In the genomic region with DNA sequence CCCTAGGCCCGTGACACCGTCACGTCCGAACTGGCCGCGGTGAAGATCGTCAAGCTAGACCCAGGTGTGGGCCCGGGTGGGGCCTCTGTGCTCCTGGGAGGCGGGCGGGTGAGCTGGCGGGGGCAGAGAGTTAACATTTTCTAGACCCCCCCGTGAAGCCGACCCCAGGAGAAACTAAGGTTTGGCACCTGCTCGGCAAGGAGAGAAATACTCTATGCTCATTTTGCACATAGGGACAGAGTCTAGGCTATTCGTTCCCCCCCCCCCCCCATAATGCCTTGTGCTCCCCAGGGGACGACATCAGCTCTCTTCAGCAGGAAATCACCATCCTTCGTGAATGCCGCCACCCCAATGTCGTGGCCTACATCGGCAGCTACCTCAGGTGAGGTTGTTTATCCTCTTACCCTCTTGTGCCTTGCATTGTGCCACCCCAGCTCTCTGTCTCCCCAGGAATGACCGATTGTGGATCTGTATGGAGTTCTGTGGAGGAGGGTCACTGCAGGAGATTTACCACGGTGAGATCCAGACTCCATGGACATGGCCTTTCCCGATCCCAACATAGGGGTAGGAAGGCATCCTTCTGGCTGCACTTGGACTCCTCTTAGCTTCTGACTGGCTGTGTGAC, we compare ENCODE assay signal across 8 mouse cellular contexts. TPM values are rescaled to one million over a fixed set of nuclear protein-coding genes. Genes with fewer than 3 reads are reported as not detected.
DNase-seq lines count a peak whose midpoint lies in the region; ATAC-seq and TF ChIP-seq lines count a peak whose summit lies in the region.

No protein-coding gene starts in this region.

- H3K9me3 ChIP-seq in liver, embryonic 13.5 days (replicated peaks) = no peaks in the 10 kb centered on the region

- H3K27ac ChIP-seq in testis, adult 2 months (ENCODE audit: control insufficient read depth, insufficient read depth, low read depth, low read length) = no peak overlapping the region
- peak overlapping the region; percentile 70 for H3K27ac ChIP-seq in liver, embryonic 13.5 days

- no peaks in the 10 kb centered on the region for H3K27me3 ChIP-seq in testis, adult 2 months (ENCODE audit: control insufficient read depth, insufficient read depth, low read length)
- no peaks in the 10 kb centered on the region for H3K27me3 ChIP-seq in liver, embryonic 13.5 days

- TF ChIP-seq POLR2A in testis, adult 2 months (IDR thresholded peaks at IDR 0.05; ENCODE audit: control insufficient read depth, low read depth, low read length) = no peak

- no peaks in the 10 kb centered on the region; the same call in none of the 2 replicates for H3K36me3 ChIP-seq in testis, adult 2 months (ENCODE audit: control insufficient read depth, insufficient read depth, low read length)
- peaks cover 68% of the 10 kb centered on the region for H3K36me3 ChIP-seq in liver, embryonic 13.5 days

- ATAC-seq in liver, embryonic 13.5 days (ENCODE audit: low read depth) = peak; percentile 25; the same call in 1 of the 2 replicates

- peak overlapping the region; percentile 77 for H3K4me3 ChIP-seq in testis, adult 2 months (ENCODE audit: control insufficient read depth, low read depth, low read length)
- H3K4me3 ChIP-seq in liver, embryonic 13.5 days (replicated peaks) = peak overlapping the region; percentile 81

- 3% methylated on average over 23 of the region's 23 CpGs for WGBS in liver, embryonic 13.5 days (ENCODE audit: insufficient replicate concordance)

- peaks cover 16% of the 10 kb centered on the region for H3K4me1 ChIP-seq in testis, adult 2 months (ENCODE audit: control insufficient read depth, insufficient read depth, low read length)
- peaks cover 71% of the 10 kb centered on the region for H3K4me1 ChIP-seq in liver, embryonic 13.5 days (replicated peaks)

- peak; percentile 67 for DNase-seq in cerebellum, adult 9-10 months
- DNase-seq in cerebellum, adult 9-11 months = no peak
- DNase-seq in testis, postnatal 10 days (ENCODE audit: low spot score) = no peak
- no peak for DNase-seq in liver, embryonic 13.5 days
- DNase-seq in thymus, postnatal 25 days = peak; percentile 48
- no peak for DNase-seq in right cerebral cortex, adult 18-20 months
- DNase-seq in frontal cortex, postnatal 25 days (ENCODE audit: low spot score in 2 of 2) = no peak

- H3K4me2 ChIP-seq in liver, embryonic 13.5 days = peak overlapping the region; percentile 100

- no peak for TF ChIP-seq CTCF in testis, adult 2 months (IDR thresholded peaks at IDR 0.05; ENCODE audit: control insufficient read depth, insufficient read depth, insufficient replicate concordance, low read depth, low read length)

- H3K9ac ChIP-seq in liver, embryonic 13.5 days = peak overlapping the region; percentile 87

RNA-seq across cellular contexts. Expression of a gene that starts 0.6 kb away (rescaled TPM):
- 21.4 and 24.8 TPM in 2 replicates for polyA plus RNA-seq in testis, adult 2 months (2012; rRNA removed)
- polyA plus RNA-seq in liver, embryonic 13.5 days (2015; fragmentation: Nextera tagmentation; extraction: Ambion mirVana) = 4.5 and 5.8 TPM in 2 replicates

RNA-seq across cellular contexts. Expression of a gene that starts 6.8 kb away (rescaled TPM):
- polyA plus RNA-seq in testis, adult 2 months (2012; rRNA removed) = 24.6 and 24.8 TPM in 2 replicates
- 26.3 and 29.9 TPM in 2 replicates for polyA plus RNA-seq in liver, embryonic 13.5 days (2015; fragmentation: Nextera tagmentation; extraction: Ambion mirVana)

RNA-seq across cellular contexts. Expression of a gene that starts 21.9 kb away (rescaled TPM):
- 167 and 174 TPM in 2 replicates for polyA plus RNA-seq in testis, adult 2 months (2012; rRNA removed)
- 68.4 and 92.3 TPM in 2 replicates for polyA plus RNA-seq in liver, embryonic 13.5 days (2015; fragmentation: Nextera tagmentation; extraction: Ambion mirVana)

RNA-seq across cellular contexts. Expression of a gene that starts 35.3 kb away (rescaled TPM):
- polyA plus RNA-seq in testis, adult 2 months (2012; rRNA removed) = 5.3 and 5.4 TPM in 2 replicates
- 0.14 and 0.16 TPM in 2 replicates for polyA plus RNA-seq in liver, embryonic 13.5 days (2015; fragmentation: Nextera tagmentation; extraction: Ambion mirVana)

RNA-seq across cellular contexts. Expression of a gene that starts 42.6 kb away (rescaled TPM):
- 6.9 and 7.6 TPM in 2 replicates for polyA plus RNA-seq in testis, adult 2 months (2012; rRNA removed)
- polyA plus RNA-seq in liver, embryonic 13.5 days (2015; fragmentation: Nextera tagmentation; extraction: Ambion mirVana) = 2.7 and 2.9 TPM in 2 replicates

Comparison
In these comparisons a context has a peak if more than half of its experiments do, and no peak if none do; other contexts are left out.
1. DNase-seq: peak in cerebellum, adult 9-10 months (single experiment) and thymus, postnatal 25 days (single experiment); none in cerebellum, adult 9-11 months (single experiment), testis, postnatal 10 days (single experiment), liver, embryonic 13.5 days (single experiment), right cerebral cortex, adult 18-20 months (single experiment) and frontal cortex, postnatal 25 days (0 of 2).